Mouse (Mus musculus) midbrain, embryonic 16.5 days (tissue): ENCODE results near the gene Cort. TPM values are rescaled to one million over a fixed set of nuclear protein-coding genes. Genes with fewer than 3 reads are reported as not detected.
A peak's percentile ranks its signal among the peaks of the same experiment; 100 is the strongest.
"Not testable (repeated sequence)": the region's sequence is repeated elsewhere in the genome, so short reads cannot be mapped to it uniquely, and the experiment has no call there.

Source experiments
- ATAC-seq: fragments of 200-750 bp; cut with Nextera tagmentation; 2 replicates; pipeline ENCODE4 v1.8.0; 2017; ENCODE audit warnings: moderate TSS enrichment
- H3K27ac ChIP-seq: fragments of 300-500 bp; sonication (generic); 2 replicates; pipeline ENCODE4 v1.5.1; 2014; ENCODE audit warnings: mild to moderate bottlenecking, low read length, mixed read lengths
- H3K27me3 ChIP-seq: fragments of 300-500 bp; sonication (generic); 2 replicates; pipeline ENCODE4 v1.6.1; 2014; ENCODE audit warnings: low read depth, low read length, mixed read lengths; ENCODE audit not compliant: control insufficient read depth, insufficient read depth
- H3K36me3 ChIP-seq: fragments of 300-500 bp; sonication (generic); 2 replicates; pipeline ENCODE4 v1.6.1; 2014; ENCODE audit warnings: mild to moderate bottlenecking, low read length, moderate library complexity, mixed read lengths; ENCODE audit not compliant: control insufficient read depth, insufficient read depth
- H3K4me1 ChIP-seq: fragments of 300-500 bp; sonication (generic); 2 replicates; pipeline ENCODE4 v1.6.1; 2014; ENCODE audit warnings: mild to moderate bottlenecking, low read length, mixed read lengths; ENCODE audit not compliant: control insufficient read depth, insufficient read depth
- H3K4me2 ChIP-seq: fragments of 300-500 bp; sonication (generic); 2 replicates; pipeline ENCODE4 v1.6.1; 2014; ENCODE audit warnings: mild to moderate bottlenecking, low read length, mixed read lengths
- H3K4me3 ChIP-seq: fragments of 300-500 bp; sonication (generic); 2 replicates; pipeline ENCODE4 v1.5.1; 2014; ENCODE audit warnings: low read depth, mild to moderate bottlenecking, low read length, moderate library complexity, mixed read lengths
- H3K9ac ChIP-seq: fragments of 300-500 bp; sonication (generic); 2 replicates; pipeline ENCODE4 v1.6.1; 2014; ENCODE audit warnings: low read depth, low read length, mixed read lengths
- H3K9me3 ChIP-seq: fragments of 300-500 bp; sonication (generic); replicated peaks from 2 replicates; pipeline ENCODE4 v1.6.1; 2014; ENCODE audit warnings: mild to moderate bottlenecking, low read length, mixed read lengths; ENCODE audit not compliant: control insufficient read depth, poor library complexity, severe bottlenecking
- WGBS: fragments of 180-500 bp; shearing (Covaris S2); extraction: QIAGEN DNeasy Blood & Tissue Kit; methylation state at CpG from one replicate; pipeline ENCODE4 v1.1.7; 2014; 5-methylcytosine and 5-hydroxymethylcytosine counted together
- polyA plus RNA-seq: library from polyadenylated mRNA; unstranded; fragments of >200 nt; fragmentation: Nextera tagmentation; extraction: Ambion mirVana; gene quantifications from 2 replicates; pipeline ENCODE4 v1.2.1, GENCODE M21; 2015

The Cort gene
- 0.45 and 0.77 TPM in 2 replicates for polyA plus RNA-seq

DNA sequence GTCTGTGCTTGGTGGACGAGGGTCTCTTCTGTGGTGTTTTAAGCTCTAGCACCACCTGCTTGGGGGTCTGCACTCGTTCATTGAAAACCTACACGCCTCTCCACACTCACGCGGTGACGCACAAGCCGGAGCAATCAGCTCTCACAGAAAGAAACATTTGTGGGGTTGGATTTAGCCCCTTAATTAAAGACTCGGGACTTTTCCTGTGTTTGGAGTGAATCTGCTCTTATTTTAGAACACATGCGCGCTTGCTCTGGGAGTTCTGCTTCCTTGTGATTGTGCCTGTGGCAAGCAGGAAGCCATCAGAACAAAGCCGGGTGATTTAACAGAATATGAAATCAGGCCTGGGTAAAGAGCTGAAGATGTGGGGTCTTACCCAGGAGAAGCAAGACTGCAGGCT, at the start of gene Cort:
Gene Cort, minus strand, starts transcription at position 101 of the 400 bp plus-strand sequence.
- 86% methylated on average over 11 of the region's 11 CpGs for WGBS
- ATAC-seq: no peak
- H3K4me1 ChIP-seq: no peaks in the 10 kb centered on the region
- H3K4me2 ChIP-seq: no peak within 1 kb of the TSS
- H3K9ac ChIP-seq: no peak within 1 kb of the TSS
- no peaks in the 10 kb centered on the region for H3K27me3 ChIP-seq
- H3K36me3 ChIP-seq: no peaks in the 10 kb centered on the region
- H3K4me3 ChIP-seq: no peak within 1 kb of the TSS
- H3K9me3 ChIP-seq: no peaks in the 10 kb centered on the region
- H3K27ac ChIP-seq: no peak within 1 kb of the TSS

DNA sequence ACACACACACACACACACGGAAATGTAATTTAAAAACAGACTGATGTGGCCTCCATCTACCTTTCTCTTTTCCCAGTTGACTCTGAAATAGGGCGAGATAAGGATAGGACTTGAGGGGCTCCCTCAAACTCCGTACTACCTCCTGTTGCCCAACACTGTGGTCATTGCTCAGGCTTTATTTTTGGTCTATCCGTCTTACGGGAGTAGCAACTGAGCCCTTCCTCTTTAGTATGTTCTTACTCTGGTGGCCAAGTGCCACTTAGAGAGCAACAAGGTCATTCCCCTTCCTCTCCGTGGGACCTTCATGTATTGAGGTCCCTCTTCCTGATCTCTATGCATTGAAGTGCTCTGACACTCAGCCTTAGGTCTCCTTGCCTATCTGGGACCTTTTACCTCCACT, 47.1 kb upstream of the Cort start:
- no peaks in the 10 kb centered on the region for H3K27me3 ChIP-seq
- no peaks in the 10 kb centered on the region for H3K4me1 ChIP-seq
- no peak overlapping the region for H3K4me2 ChIP-seq
- H3K9ac ChIP-seq: no peak overlapping the region
- WGBS: 93% methylated on average over 6 of the region's 6 CpGs
- H3K36me3 ChIP-seq: peaks cover 2% of the 10 kb centered on the region; the same call in 1 of the 2 replicates
- no peak for ATAC-seq
- no peaks in the 10 kb centered on the region for H3K9me3 ChIP-seq
- H3K4me3 ChIP-seq: no peak overlapping the region
- peak overlapping the region; percentile 22; the same call in 1 of the 2 replicates for H3K27ac ChIP-seq

GRCm38 (mm10) chr4:149172666-149173065, 46.1 kb upstream of the Cort start:
- no peaks in the 10 kb centered on the region; the same call in 1 of the 2 replicates for H3K36me3 ChIP-seq
- H3K4me2 ChIP-seq: no peak overlapping the region
- no peaks in the 10 kb centered on the region for H3K27me3 ChIP-seq
- no peak for ATAC-seq
- no peaks in the 10 kb centered on the region for H3K9me3 ChIP-seq
- no peaks in the 10 kb centered on the region for H3K4me1 ChIP-seq
- 69% methylated on average over 2 of the region's 2 CpGs for WGBS
- H3K4me3 ChIP-seq: no peak overlapping the region
- peak overlapping the region; percentile 24 for H3K27ac ChIP-seq
- H3K9ac ChIP-seq: no peak overlapping the region

- ATAC-seq: no peak
- no peaks in the 10 kb centered on the region for H3K9me3 ChIP-seq
- no peak overlapping the region for H3K9ac ChIP-seq
- no peaks in the 10 kb centered on the region; the same call in 1 of the 2 replicates for H3K36me3 ChIP-seq
- no peaks in the 10 kb centered on the region for H3K27me3 ChIP-seq
- H3K4me3 ChIP-seq: no peak overlapping the region
- no peak overlapping the region for H3K4me2 ChIP-seq
- H3K27ac ChIP-seq: no peak overlapping the region
- H3K4me1 ChIP-seq: no peaks in the 10 kb centered on the region
- whole genome bisulfite sequencing: 96% methylated on average over 5 of the region's 5 CpGs
Measured at GRCm38 (mm10) chr4:149172083-149172482, 45.5 kb upstream of the Cort start.

DNA sequence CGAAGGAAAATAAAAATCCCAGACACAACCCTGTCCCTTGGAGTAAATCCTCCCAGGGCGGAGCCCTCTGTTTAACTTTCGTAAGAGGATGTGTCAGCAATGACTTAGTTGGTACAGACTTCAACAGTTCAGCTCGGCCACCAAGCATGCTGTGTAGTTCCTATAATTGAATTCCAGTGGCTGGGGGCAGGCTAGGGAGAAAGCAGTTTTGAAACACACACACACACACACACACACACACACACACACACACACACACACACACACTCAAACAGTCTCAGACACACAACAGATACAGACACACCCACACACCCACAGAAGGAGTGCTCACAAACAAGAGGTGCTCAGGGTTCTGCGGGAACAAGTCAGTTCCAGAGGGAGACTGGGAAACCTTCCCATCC, 45.0 kb upstream of the Cort start:
- H3K4me2 ChIP-seq: no peak overlapping the region

DNA sequence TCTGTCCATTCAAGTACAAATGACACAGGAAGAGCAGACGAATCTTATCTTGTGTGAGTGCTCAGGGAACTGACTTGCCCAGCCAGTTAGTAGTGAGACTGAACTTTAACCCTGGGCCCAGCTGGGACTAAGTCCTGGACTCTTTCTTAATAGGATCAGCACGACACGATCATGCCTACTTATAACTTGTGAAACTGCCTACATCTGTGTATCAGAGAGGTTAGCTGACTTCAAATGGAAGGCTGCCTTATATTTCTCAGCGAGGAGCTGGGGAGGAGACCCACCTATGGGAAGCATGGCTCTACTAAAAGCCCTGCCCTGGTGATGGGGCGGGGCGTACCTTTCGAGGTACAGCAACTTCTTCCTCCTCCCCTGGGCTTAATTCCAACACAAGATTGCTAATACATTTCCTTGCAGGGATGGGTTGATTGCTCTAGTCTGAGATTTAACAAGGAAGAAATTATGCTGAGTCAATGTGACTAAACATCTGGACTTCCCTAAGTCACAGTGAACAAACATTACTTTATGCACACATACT, 43.9 kb upstream of the Cort start:
- peaks cover 6% of the 10 kb centered on the region for H3K4me1 ChIP-seq
- H3K4me3 ChIP-seq: no peak overlapping the region
- H3K36me3 ChIP-seq: no peaks in the 10 kb centered on the region; the same call in 1 of the 2 replicates
- 68% methylated on average over 7 of the region's 7 CpGs for whole genome bisulfite sequencing
- H3K9ac ChIP-seq: no peak overlapping the region
- no peaks in the 10 kb centered on the region for H3K27me3 ChIP-seq
- no peak for ATAC-seq
- H3K9me3 ChIP-seq: no peaks in the 10 kb centered on the region
- H3K4me2 ChIP-seq: no peak overlapping the region
- no peak overlapping the region; the same call in 1 of the 2 replicates for H3K27ac ChIP-seq

More for the DNA sequence above, 45.0 kb upstream of the Cort start:
- WGBS: 76% methylated on average over 5 of the region's 5 CpGs
- Histone ChIP-seq H3K9me3 (no peaks in the 10 kb centered on the region), H3K4me1 (no peaks in the 10 kb centered on the region), H3K9ac (no peak overlapping the region), H3K27ac (no peak overlapping the region), H3K4me3 (no peak overlapping the region), H3K36me3 (no peaks in the 10 kb centered on the region; the same call in 1 of the 2 replicates), H3K27me3 (no peaks in the 10 kb centered on the region)
- no peak for ATAC-seq

GRCm38 (mm10) chr4:149169926-149170325, 43.4 kb upstream of the Cort start:
- not testable (repeated sequence) for H3K9ac ChIP-seq, H3K4me2 ChIP-seq, H3K36me3 ChIP-seq, H3K27ac ChIP-seq, ATAC-seq, H3K4me3 ChIP-seq, H3K9me3 ChIP-seq, H3K4me1 ChIP-seq, H3K27me3 ChIP-seq
- 62% methylated on average over 7 of the region's 8 CpGs for WGBS

DNA sequence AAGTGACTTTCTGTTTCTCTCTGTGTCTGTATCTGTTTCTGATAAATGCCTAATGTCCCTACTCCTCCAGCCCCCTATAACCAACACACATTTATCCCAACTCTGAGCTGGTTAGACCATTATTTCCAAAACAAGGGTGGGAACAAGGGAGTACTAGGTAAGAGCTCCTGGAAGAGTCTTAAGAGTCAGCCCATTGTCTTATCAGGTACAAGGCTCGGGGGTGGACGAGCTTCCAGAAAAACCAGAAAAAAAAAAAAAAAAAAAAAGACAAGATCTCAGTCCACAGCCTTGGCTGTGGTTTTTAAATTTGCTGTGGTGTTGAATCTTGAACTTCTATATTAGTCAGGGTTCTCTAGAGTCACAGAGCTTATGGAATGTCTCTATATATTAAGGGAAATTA, 41.5 kb upstream of the Cort start:
- H3K27me3 ChIP-seq: no peaks in the 10 kb centered on the region
- H3K36me3 ChIP-seq: peaks cover 3% of the 10 kb centered on the region; the same call in 1 of the 2 replicates
- 80% methylated on average over 2 of the region's 2 CpGs for WGBS
- H3K27ac ChIP-seq: no peak overlapping the region
- ATAC-seq: no peak
- H3K9me3 ChIP-seq: no peaks in the 10 kb centered on the region
- no peak overlapping the region for H3K4me2 ChIP-seq
- H3K4me3 ChIP-seq: no peak overlapping the region
- H3K4me1 ChIP-seq: peaks cover 9% of the 10 kb centered on the region
- no peak overlapping the region for H3K9ac ChIP-seq

GRCm38 (mm10) chr4:149166957-149167611, 40.5 kb upstream of the Cort start:
- H3K4me2 ChIP-seq: peak overlapping the region; percentile 78
- H3K4me1 ChIP-seq: peaks cover 9% of the 10 kb centered on the region
- H3K9me3 ChIP-seq: no peaks in the 10 kb centered on the region
- H3K36me3 ChIP-seq: peaks cover 3% of the 10 kb centered on the region; the same call in 1 of the 2 replicates
- peak; percentile 68 for ATAC-seq
- 3% methylated on average over 27 of the region's 27 CpGs for WGBS
- H3K9ac ChIP-seq: peak overlapping the region; percentile 47
- peak overlapping the region; percentile 72 for H3K27ac ChIP-seq
- H3K4me3 ChIP-seq: peak overlapping the region; percentile 76
- no peaks in the 10 kb centered on the region for H3K27me3 ChIP-seq
